Mouse (Mus musculus) megakaryocyte, embryonic 14.5 days (primary cell): Measurements from ENCODE around the gene Kcnip1.

Experiments used
- FLI1 ChIP-seq: IDR thresholded peaks from 2 replicates; pipeline ENCODE4 v1.6.1; 2012; ENCODE audit warnings: low read length, inconsistent platforms, mixed read lengths
- GATA1 ChIP-seq: IDR thresholded peaks from 3 replicates; pipeline ENCODE4 v1.6.1; 2012; ENCODE audit warnings: mixed read lengths, low read length, inconsistent platforms, borderline replicate concordance

GRCm38 (mm10) chr11:33861823-33862222 is 131.1 kb downstream of the Kcnip1 start:
- no peak for TF ChIP-seq FLI1
- TF ChIP-seq GATA1, result no peak
